Mouse (Mus musculus) limb, embryonic 15.5 days (tissue): ENCODE results near the gene Tex52. TPM values are rescaled to one million over a fixed set of nuclear protein-coding genes. Genes with fewer than 3 reads are reported as not detected.

Source experiments
- ATAC-seq: fragments of 200-750 bp; cut with Nextera tagmentation; 2 replicates; pipeline ENCODE4 v1.8.0; 2017; ENCODE audit warnings: low read depth, moderate TSS enrichment; ENCODE audit not compliant: insufficient number of reproducible peaks, low FRiP score, low TSS enrichment
- H3K27ac ChIP-seq: fragments of 300-500 bp; sonication (generic); 2 replicates; pipeline ENCODE4 v1.5.1; 2015; ENCODE audit warnings: moderate library complexity, mild to moderate bottlenecking, inconsistent platforms
- H3K27me3 ChIP-seq: fragments of 300-500 bp; sonication (generic); 2 replicates; pipeline ENCODE4 v1.6.1; 2015; ENCODE audit warnings: inconsistent platforms
- H3K36me3 ChIP-seq: fragments of 300-500 bp; sonication (generic); 2 replicates; pipeline ENCODE4 v1.6.1; 2015; ENCODE audit warnings: inconsistent platforms
- H3K4me1 ChIP-seq: fragments of 300-500 bp; sonication (generic); 2 replicates; pipeline ENCODE4 v1.6.1; 2015; ENCODE audit warnings: inconsistent platforms
- H3K4me2 ChIP-seq: fragments of 300-500 bp; sonication (generic); 2 replicates; pipeline ENCODE4 v1.6.1; 2015; ENCODE audit warnings: mild to moderate bottlenecking, inconsistent platforms
- H3K4me3 ChIP-seq: fragments of 300-500 bp; sonication (generic); 2 replicates; pipeline ENCODE4 v1.5.1; 2015; ENCODE audit warnings: mild to moderate bottlenecking, inconsistent platforms
- H3K9ac ChIP-seq: fragments of 300-500 bp; sonication (generic); 2 replicates; pipeline ENCODE4 v1.6.1; 2015; ENCODE audit warnings: inconsistent platforms
- H3K9me3 ChIP-seq: fragments of 300-500 bp; sonication (generic); 2 replicates; pipeline ENCODE4 v1.6.1; 2016; ENCODE audit warnings: inconsistent platforms
- WGBS: fragments of 180-500 bp; shearing (Covaris S2); methylation state at CpG from one replicate; pipeline ENCODE4 v1.1.7; 2015; 5-methylcytosine and 5-hydroxymethylcytosine counted together
- polyA plus RNA-seq: library from polyadenylated mRNA; unstranded; fragments of >200 nt; fragmentation: Nextera tagmentation; extraction: Ambion mirVana; gene quantifications from 2 replicates; pipeline ENCODE4 v1.2.1, GENCODE M21; 2015

Gene Tex52
- polyA plus RNA-seq, 1 experiment from 2014 or later: 0.26 TPM

DNA sequence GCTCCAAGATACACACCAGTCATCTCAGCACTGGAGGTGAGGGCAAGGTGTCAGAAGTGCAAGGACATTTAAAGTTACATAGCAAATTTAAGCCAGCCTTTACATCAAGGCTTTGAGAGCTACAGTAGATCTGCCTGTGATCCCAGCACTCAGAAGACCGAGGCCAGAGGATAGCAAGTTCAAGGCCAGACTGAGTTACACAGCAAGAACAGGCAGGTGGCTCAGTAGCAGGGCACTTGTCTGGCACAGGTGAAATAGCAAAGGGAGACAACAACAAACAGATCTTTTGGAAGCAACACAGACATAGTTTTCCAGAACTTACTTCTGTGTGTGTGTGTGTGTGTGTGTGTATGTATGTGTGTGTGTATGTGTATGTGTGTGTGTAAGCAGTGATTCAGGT lies 42.8 kb downstream of the Tex52 start:
- H3K27ac ChIP-seq: no peak overlapping the region
- H3K36me3 ChIP-seq: peaks cover 25% of the 10 kb centered on the region
- H3K9ac ChIP-seq: no peak overlapping the region
- no peaks in the 10 kb centered on the region for H3K27me3 ChIP-seq
- no peaks in the 10 kb centered on the region for H3K9me3 ChIP-seq
- H3K4me2 ChIP-seq: no peak overlapping the region
- WGBS: 86% methylated on average over 1 of the region's 1 CpGs
- no peak for ATAC-seq
- no peak overlapping the region for H3K4me3 ChIP-seq
- no peaks in the 10 kb centered on the region; the same call in 1 of the 2 replicates for H3K4me1 ChIP-seq

DNA sequence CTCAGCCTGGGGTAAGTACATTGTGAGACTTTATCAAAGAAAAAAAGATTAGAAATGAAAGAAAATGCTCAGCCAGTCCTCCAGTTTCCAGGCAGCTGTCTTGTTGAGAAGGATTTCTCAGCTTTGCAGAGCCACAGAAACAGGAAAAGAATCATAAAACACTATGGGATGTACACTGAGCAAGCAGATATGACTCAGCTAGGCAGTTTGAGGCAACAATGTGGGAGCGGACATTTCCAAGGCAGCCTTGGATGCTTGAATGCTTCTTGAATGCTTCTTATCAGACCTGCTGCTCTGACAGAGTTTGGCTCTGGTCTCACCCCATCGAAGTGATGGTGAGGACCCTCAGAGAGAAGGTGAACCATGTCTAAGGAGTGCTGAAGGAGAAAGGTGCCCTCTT lies 45.8 kb downstream of the Tex52 start:
- Histone ChIP-seq H3K27ac (0 out of 2 replicates have a peak overlapping the region, but pooled peaks have one; percentile 13), H3K36me3 (peaks cover 12% of the 10 kb centered on the region; the same call in 1 of the 2 replicates), H3K4me2 (no peak overlapping the region), H3K9me3 (no peaks in the 10 kb centered on the region), H3K27me3 (no peaks in the 10 kb centered on the region), H3K4me1 (peaks cover 6% of the 10 kb centered on the region; the same call in 1 of the 2 replicates), H3K4me3 (no peak overlapping the region), H3K9ac (no peak overlapping the region)
- ATAC-seq: no peak
- 93% methylated on average over 2 of the region's 2 CpGs for WGBS

DNA sequence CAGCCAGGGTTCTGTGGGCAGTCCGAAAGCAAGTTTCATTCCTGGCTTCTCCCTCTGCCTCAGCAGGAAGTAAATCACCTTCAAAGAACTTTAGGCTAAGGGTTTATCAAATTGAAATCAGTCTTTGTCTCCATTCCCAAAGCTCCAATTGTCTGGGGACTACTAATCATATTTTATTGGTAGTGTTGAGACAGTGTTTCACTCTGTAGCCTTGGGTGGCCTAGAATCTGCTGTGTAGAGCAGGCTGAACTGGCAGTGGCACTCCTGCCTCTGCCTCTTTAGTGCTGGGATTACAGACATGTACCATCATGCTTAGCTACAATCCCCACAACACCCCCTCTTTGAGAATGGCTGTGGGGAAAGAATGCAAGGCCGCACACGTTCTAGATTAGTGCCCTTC lies 46.2 kb downstream of the Tex52 start:
- peaks cover 12% of the 10 kb centered on the region; the same call in 1 of the 2 replicates for H3K36me3 ChIP-seq
- WGBS: 83% methylated on average over 3 of the region's 3 CpGs

DNA sequence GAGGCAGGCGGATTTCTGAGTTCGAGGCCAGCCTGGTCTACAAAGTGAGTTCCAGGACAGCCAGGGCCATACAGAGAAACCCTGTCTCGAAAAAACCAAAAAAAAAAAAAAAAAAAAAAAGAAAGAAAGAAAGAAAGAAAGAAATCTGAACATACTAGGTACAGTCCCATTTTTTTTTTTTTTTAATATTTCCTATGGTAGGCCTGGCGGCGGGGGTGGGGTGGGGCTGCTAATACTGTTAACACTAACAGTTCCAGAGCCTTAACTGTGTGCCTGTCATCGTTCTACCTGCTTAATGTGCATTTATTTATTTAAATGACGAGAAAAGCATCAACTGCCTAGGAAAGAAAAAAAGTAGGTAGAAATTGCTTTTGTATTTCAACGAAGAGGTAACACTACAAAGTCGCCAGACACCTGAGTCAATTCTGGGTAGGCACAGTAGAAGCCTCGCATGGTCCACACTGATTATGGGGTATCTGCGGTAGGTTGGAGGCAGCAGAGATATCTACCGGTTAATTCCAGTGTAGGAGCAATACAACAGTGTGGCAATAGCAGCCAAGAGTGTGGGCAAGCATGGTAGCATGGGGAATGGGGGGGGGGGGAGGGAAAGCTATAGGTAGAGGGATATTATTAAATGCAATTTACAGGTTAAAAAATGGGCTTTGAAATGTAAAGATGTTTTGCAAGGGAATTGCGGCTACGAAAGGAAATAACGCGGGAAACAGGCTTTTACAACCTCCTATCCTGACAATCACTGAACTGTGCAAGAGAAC lies 48.4 kb downstream of the Tex52 start:
- WGBS: 41% methylated on average over 16 of the region's 16 CpGs

More for the DNA sequence above, 46.2 kb downstream of the Tex52 start:
- 0 out of 2 replicates have a peak overlapping the region, but pooled peaks have one; percentile 13 for H3K27ac ChIP-seq
- no peak overlapping the region for H3K4me2 ChIP-seq
- no peak overlapping the region for H3K9ac ChIP-seq
- no peak for ATAC-seq
- H3K9me3 ChIP-seq: no peaks in the 10 kb centered on the region
- H3K27me3 ChIP-seq: no peaks in the 10 kb centered on the region
- H3K4me1 ChIP-seq: peaks cover 6% of the 10 kb centered on the region; the same call in 1 of the 2 replicates
- H3K4me3 ChIP-seq: no peak overlapping the region

DNA sequence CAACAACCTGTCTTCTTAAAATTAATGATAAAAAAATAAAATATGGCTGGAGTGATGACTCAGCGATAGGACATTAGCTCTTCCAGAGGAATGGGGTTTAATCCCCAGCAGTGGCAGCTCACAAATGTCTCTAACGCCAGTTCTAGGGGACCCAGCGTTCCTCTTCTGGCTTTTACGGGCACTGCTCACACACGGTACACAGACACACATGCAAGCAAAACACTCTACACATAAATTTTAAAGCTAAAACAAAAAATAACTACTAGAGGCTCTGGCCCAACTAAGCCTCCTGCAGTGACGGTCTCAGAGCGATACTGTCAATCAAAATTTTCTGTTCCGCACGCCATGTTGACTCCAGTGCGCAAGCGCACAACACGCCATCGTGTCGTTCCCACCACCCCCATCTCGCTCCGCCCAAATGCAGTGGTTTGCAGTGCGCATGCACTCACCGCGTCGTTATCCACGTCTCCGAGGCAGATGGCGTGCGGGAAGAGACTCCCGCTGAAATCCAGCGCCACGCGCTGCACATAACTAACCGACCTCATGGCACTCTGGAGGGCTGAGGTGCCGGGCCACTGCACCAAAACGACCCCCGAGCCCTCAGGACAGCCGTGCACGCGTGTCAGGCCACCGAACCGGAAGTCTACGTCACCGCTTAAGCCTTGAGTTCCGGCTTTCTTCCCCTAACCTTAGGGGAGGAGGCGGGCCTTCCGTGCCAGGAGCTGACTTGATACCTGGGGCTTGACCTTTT lies 49.2 kb downstream of the Tex52 start, which contains the start of gene Itfg2:
Itfg2 (minus strand) TSS at position 663 of the 751 bp plus-strand sequence.
- Histone ChIP-seq H3K27me3 (no peaks in the 10 kb centered on the region), H3K4me2 (peak within 1 kb of the TSS; percentile 51), H3K9me3 (no peaks in the 10 kb centered on the region), H3K9ac (peak within 1 kb of the TSS; percentile 81), H3K4me3 (peak within 1 kb of the TSS; percentile 64), H3K4me1 (peaks cover 6% of the 10 kb centered on the region; the same call in 1 of the 2 replicates), H3K27ac (peak within 1 kb of the TSS; percentile 99), H3K36me3 (peaks cover 24% of the 10 kb centered on the region)
- under 1% methylated on average over 42 of the region's 42 CpGs for WGBS
- peak; percentile 95 for ATAC-seq

More for the DNA sequence above, 48.4 kb downstream of the Tex52 start:
- no peaks in the 10 kb centered on the region for H3K9me3 ChIP-seq
- H3K9ac ChIP-seq: peak overlapping the region; percentile 81
- no peaks in the 10 kb centered on the region for H3K27me3 ChIP-seq
- peaks cover 6% of the 10 kb centered on the region; the same call in 1 of the 2 replicates for H3K4me1 ChIP-seq
- peak overlapping the region; percentile 51 for H3K4me2 ChIP-seq
- H3K27ac ChIP-seq: peak overlapping the region; percentile 99
- H3K4me3 ChIP-seq: peak overlapping the region; percentile 64
- ATAC-seq: no peak
- H3K36me3 ChIP-seq: peaks cover 16% of the 10 kb centered on the region

DNA sequence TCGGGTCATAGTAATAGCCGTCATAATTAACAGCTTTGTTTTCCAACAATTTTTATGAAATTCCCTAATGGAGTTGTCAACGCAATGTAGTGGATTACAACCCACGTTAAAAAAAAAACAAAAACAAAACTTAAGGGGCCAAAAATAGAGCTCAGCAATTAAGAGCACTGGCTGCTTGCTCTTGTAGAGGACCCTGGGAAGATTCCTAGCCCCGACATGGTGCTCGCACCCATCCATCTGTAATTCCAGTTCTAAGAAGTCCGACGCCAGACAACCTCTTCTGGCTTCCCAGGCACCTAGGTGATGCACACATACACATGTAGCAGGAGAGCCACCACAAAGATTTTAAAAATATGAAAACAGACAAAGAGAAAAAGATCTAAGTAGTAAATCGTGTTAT lies 49.8 kb downstream of the Tex52 start:
- H3K27me3 ChIP-seq: no peaks in the 10 kb centered on the region
- 19% methylated on average over 9 of the region's 9 CpGs for WGBS
- H3K4me3 ChIP-seq: peak overlapping the region; percentile 64
- peaks cover 28% of the 10 kb centered on the region for H3K36me3 ChIP-seq
- no peak for ATAC-seq
- H3K9me3 ChIP-seq: no peaks in the 10 kb centered on the region
- H3K9ac ChIP-seq: peak overlapping the region; percentile 81; the same call in 1 of the 2 replicates
- H3K27ac ChIP-seq: peak overlapping the region; percentile 99
- H3K4me2 ChIP-seq: peak overlapping the region; percentile 51
- H3K4me1 ChIP-seq: peaks cover 6% of the 10 kb centered on the region; the same call in 1 of the 2 replicates

DNA sequence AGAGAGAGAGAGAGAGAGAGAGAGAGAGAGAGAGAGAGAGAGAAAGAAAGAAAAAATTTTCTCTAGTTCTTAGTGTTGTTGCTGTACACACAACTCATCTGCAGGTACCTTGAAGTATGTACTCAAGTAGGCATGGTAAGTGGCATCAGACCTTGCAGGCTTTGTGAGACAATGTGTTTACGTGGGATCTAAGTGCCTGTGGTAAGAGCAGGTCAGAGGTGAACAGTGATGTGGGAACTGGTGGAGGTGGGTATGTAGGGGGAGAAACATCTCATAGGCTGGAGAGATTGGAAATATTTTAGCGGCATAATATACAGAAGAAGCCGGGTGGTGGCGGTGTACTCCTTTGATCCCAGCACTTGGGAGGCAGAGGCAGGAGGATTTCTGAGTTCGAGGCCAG lies 52.3 kb downstream of the Tex52 start:
- H3K27me3 ChIP-seq: no peaks in the 10 kb centered on the region
- H3K9me3 ChIP-seq: no peaks in the 10 kb centered on the region
- no peak overlapping the region for H3K27ac ChIP-seq
- peaks cover 47% of the 10 kb centered on the region for H3K36me3 ChIP-seq
- ATAC-seq: no peak
- 94% methylated on average over 5 of the region's 5 CpGs for WGBS
- H3K9ac ChIP-seq: no peak overlapping the region
- peaks cover 6% of the 10 kb centered on the region; the same call in 1 of the 2 replicates for H3K4me1 ChIP-seq
- H3K4me3 ChIP-seq: no peak overlapping the region
- no peak overlapping the region for H3K4me2 ChIP-seq

DNA sequence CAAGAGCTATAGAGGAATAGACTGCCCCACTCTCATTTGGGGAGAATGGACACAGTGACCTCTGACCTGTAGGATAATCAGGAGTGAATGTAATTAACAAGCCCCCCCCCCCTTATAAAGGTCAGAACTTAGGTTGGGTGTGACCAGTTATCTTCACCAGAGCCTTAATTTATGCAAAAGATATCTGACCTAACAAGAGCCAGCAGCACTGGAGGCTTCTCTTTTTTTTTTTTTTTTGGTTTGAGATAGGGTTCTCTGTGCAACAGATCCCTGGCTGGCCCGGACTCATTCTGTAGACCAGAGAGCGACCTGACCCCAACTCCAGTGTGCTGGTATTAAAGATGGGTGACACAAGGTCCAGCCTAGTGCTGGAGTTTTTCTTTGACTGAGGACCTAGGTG lies 54.0 kb downstream of the Tex52 start:
- Histone ChIP-seq H3K9me3 (no peaks in the 10 kb centered on the region), H3K9ac (no peak overlapping the region), H3K4me3 (no peak overlapping the region), H3K36me3 (peaks cover 64% of the 10 kb centered on the region), H3K4me2 (no peak overlapping the region), H3K27ac (no peak overlapping the region), H3K27me3 (no peaks in the 10 kb centered on the region), H3K4me1 (peaks cover 3% of the 10 kb centered on the region; the same call in 1 of the 2 replicates)
- WGBS: 100% methylated on average over 2 of the region's 2 CpGs
- ATAC-seq: no peak

DNA sequence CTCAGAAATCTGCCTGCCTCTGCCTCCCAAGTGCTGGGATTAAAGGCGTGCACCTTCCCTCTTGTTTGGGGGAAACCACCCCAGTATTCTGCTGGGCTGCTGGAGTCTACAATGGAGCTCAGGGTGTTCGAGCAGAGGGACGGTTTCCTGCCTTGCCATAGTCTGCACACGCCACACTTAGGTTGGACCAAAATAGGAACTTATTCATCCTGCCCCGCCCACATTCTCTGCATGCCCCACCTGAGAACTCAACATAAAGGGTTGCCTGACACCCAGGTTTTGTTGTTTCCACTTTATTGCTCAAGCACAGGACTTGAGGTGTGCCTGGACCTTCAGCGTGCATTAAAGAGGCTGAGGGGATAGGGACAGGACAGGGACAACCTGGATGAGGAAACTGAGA lies 54.6 kb downstream of the Tex52 start:
- Histone ChIP-seq H3K27ac (no peak overlapping the region), H3K4me3 (no peak overlapping the region), H3K4me1 (peaks cover 3% of the 10 kb centered on the region; the same call in 1 of the 2 replicates), H3K9me3 (no peaks in the 10 kb centered on the region), H3K9ac (no peak overlapping the region), H3K36me3 (peaks cover 69% of the 10 kb centered on the region), H3K27me3 (no peaks in the 10 kb centered on the region), H3K4me2 (no peak overlapping the region)
- 90% methylated on average over 6 of the region's 6 CpGs for WGBS
- peak; percentile 12; the same call in 1 of the 2 replicates for ATAC-seq

DNA sequence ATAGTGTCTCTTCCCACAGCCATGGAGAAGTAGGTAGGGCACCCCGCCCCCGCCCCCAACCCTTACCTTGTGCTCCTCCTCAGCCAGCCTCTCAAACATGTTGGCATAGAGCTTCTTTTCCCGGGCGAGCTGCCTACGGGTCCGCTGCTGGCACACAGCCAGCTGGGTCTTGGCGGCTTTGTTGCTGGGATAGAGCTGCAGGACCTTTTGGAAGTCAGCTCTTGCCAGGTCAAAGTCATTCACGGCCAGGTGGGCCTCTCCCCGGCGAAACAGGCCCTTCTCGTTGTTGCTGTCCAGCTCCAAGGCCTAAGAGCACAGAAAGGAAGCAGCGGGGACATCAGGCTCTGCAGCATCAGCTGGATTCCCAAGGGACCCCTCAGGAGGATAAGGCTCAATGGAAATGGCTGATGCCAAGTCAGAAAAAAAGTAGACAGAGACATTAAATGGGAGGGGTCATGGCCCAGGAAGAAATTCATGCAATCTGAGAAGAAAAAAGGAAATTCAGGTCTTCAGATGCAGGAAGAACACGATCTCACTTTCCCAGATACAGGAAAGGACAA lies 57.2 kb downstream of the Tex52 start:
- H3K27ac ChIP-seq: no peak overlapping the region
- no peak for ATAC-seq
- H3K4me1 ChIP-seq: peaks cover 16% of the 10 kb centered on the region
- no peaks in the 10 kb centered on the region for H3K9me3 ChIP-seq
- H3K27me3 ChIP-seq: no peaks in the 10 kb centered on the region
- no peak overlapping the region for H3K4me3 ChIP-seq
- H3K36me3 ChIP-seq: peaks cover 86% of the 10 kb centered on the region
- H3K4me2 ChIP-seq: no peak overlapping the region
- WGBS: 90% methylated on average over 13 of the region's 13 CpGs
- H3K9ac ChIP-seq: no peak overlapping the region

DNA sequence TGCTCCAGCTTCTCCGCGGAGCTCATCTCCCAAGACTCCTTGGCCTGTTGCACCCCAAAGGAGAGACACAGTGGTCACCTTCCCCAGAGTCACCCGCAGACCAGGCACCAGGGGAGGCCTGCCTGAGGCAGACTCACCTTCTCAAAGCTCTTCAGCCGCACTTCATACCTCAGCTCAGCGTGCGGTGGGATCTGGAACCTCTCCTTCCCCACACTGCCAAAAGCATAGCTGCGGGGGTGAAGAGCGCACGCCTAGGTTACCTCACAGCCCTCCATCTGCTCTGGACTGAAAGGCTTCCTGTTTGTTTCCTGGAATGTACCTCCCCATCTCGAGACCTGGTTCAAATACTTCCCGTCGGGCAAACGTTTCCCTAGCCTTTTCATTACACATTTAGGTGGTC lies 58.3 kb downstream of the Tex52 start:
- 89% methylated on average over 13 of the region's 13 CpGs for WGBS
- ATAC-seq: no peak
- Histone ChIP-seq H3K27ac (no peak overlapping the region), H3K4me3 (no peak overlapping the region), H3K9me3 (no peaks in the 10 kb centered on the region), H3K27me3 (no peaks in the 10 kb centered on the region), H3K36me3 (peaks cover 76% of the 10 kb centered on the region), H3K4me1 (peaks cover 16% of the 10 kb centered on the region), H3K9ac (no peak overlapping the region), H3K4me2 (no peak overlapping the region)
